Mouse (Mus musculus) heart, postnatal 0 days (tissue): ENCODE results near the gene Samd13. TPM values are rescaled to one million over a fixed set of nuclear protein-coding genes. Genes with fewer than 3 reads are reported as not detected.

Source experiments
- ATAC-seq: fragments of 200-750 bp; cut with Nextera tagmentation; 2 replicates; pipeline ENCODE4 v1.8.0; 2017; ENCODE audit warnings: low read depth, moderate number of reproducible peaks, moderate library complexity; ENCODE audit not compliant: insufficient read depth
- DNase-seq: peaks from one replicate; pipeline ENCODE4 v3.0.0-alpha.2; 2016; ENCODE audit warnings: low spot score
- H3K27ac ChIP-seq: fragments of 300-500 bp; sonication (generic); 2 replicates; pipeline ENCODE4 v1.5.1; 2014; ENCODE audit warnings: low read depth, mild to moderate bottlenecking
- H3K27me3 ChIP-seq: fragments of 300-500 bp; sonication (generic); 2 replicates; pipeline ENCODE4 v1.6.1; 2014; ENCODE audit warnings: low read length, mixed read lengths; ENCODE audit not compliant: control insufficient read depth, insufficient read depth
- H3K36me3 ChIP-seq: fragments of 300-500 bp; sonication (generic); replicated peaks from 2 replicates; pipeline ENCODE4 v1.6.1; 2014; ENCODE audit warnings: low read length, mixed read lengths; ENCODE audit not compliant: control insufficient read depth, insufficient read depth
- H3K4me1 ChIP-seq: fragments of 300-500 bp; sonication (generic); 2 replicates; pipeline ENCODE4 v1.6.1; 2014; ENCODE audit warnings: antibody characterized with exemption; ENCODE audit not compliant: control insufficient read depth, insufficient read depth
- H3K4me2 ChIP-seq: fragments of 300-500 bp; sonication (generic); 2 replicates; pipeline ENCODE4 v1.6.1; 2014; ENCODE audit warnings: low read depth, mild to moderate bottlenecking, low read length, moderate library complexity
- H3K4me3 ChIP-seq: fragments of 300-500 bp; sonication (generic); 2 replicates; pipeline ENCODE4 v1.5.1; 2014; ENCODE audit warnings: low read depth, low read length
- H3K9ac ChIP-seq: fragments of 300-500 bp; sonication (generic); replicated peaks from 2 replicates; pipeline ENCODE4 v1.6.1; 2014; ENCODE audit warnings: low read depth, low read length, mixed read lengths
- H3K9me3 ChIP-seq: fragments of 300-500 bp; sonication (generic); replicated peaks from 2 replicates; pipeline ENCODE4 v1.6.1; 2016; ENCODE audit warnings: low read length; ENCODE audit not compliant: control insufficient read depth
- CTCF ChIP-seq: IDR thresholded peaks from 2 replicates; pipeline ENCODE4 v1.5.1; 2016; ENCODE audit warnings: antibody characterized with exemption, control low read depth, low read depth
- EP300 ChIP-seq: IDR thresholded peaks from 2 replicates; pipeline ENCODE4 v1.6.1; 2016; ENCODE audit warnings: antibody characterized with exemption, low read depth
- WGBS: fragments of 180-500 bp; shearing (Covaris S2); extraction: QIAGEN DNeasy Blood & Tissue Kit; methylation state at CpG from one replicate; pipeline ENCODE4 v1.1.7; 2014; 5-methylcytosine and 5-hydroxymethylcytosine counted together
- polyA plus RNA-seq: library from polyadenylated mRNA; unstranded; fragments of >200 nt; fragmentation: Nextera tagmentation; extraction: Ambion mirVana; gene quantifications from 2 replicates; pipeline ENCODE4 v1.2.1, GENCODE M21; 2015
- total RNA-seq: library from RNA; depleted of rRNA; stranded (reverse); fragments of >200 nt; gene quantifications from 2 replicates; pipeline ENCODE4 v1.2.3, GENCODE M21; 2014; ENCODE audit warnings: low replicate concordance

The Samd13 gene
- total and polyA plus RNA-seq, 2 experiments from 2014 or later: 0.42 to 1.8 TPM

DNA sequence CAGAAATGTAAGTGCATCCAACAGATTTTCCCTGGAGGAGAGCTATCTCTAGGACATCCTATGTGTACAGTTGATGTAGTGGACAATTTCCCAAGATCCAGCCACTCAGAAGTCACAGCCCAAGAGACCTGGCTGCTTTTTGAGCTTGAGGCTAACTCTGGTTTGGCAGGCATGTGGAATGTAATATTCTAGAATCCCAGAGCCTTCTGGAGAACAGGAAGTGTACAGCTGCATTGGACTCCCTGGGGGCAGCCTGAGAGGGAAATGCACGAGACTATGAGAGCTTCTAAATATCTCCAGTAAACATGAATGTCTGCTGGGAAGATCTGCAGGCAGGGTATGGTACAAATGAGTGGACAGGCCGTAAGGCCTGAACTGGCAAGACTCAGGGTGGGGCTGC is 14.3 kb downstream of the Samd13 start:
- DNase-seq: peak; percentile 32
- no peaks in the 10 kb centered on the region for H3K9me3 ChIP-seq
- H3K9ac ChIP-seq: no peak overlapping the region
- WGBS: 29% methylated on average over 2 of the region's 2 CpGs
- TF ChIP-seq EP300 (no peak), CTCF (no peak)
- H3K4me1 ChIP-seq: no peaks in the 10 kb centered on the region
- no peaks in the 10 kb centered on the region for H3K27me3 ChIP-seq
- H3K36me3 ChIP-seq: no peaks in the 10 kb centered on the region
- H3K4me3 ChIP-seq: no peak overlapping the region
- no peak overlapping the region for H3K4me2 ChIP-seq
- ATAC-seq: peak; percentile 55; the same call in 1 of the 2 replicates
- no peak overlapping the region for H3K27ac ChIP-seq

- DNase-seq (no peak), ATAC-seq (no peak)
- H3K9ac ChIP-seq: no peak overlapping the region
- H3K4me2 ChIP-seq: no peak overlapping the region
- H3K36me3 ChIP-seq: no peaks in the 10 kb centered on the region
- TF ChIP-seq EP300 (no peak), CTCF (no peak)
- no peaks in the 10 kb centered on the region for H3K9me3 ChIP-seq
- peaks cover 16% of the 10 kb centered on the region for H3K4me1 ChIP-seq
- 72% methylated on average over 7 of the region's 7 CpGs for WGBS
- H3K4me3 ChIP-seq: no peak overlapping the region
- no peaks in the 10 kb centered on the region for H3K27me3 ChIP-seq
- peak overlapping the region; percentile 47 for H3K27ac ChIP-seq
Measured at GRCm38 (mm10) chr3:146661907-146662306, 23.5 kb downstream of the Samd13 start.

GRCm38 (mm10) chr3:146661001-146661400 is 24.4 kb downstream of the Samd13 start:
- no peaks in the 10 kb centered on the region for H3K9me3 ChIP-seq
- H3K27me3 ChIP-seq: no peaks in the 10 kb centered on the region
- ATAC-seq: no peak
- WGBS: 23% methylated on average over 6 of the region's 6 CpGs
- H3K4me2 ChIP-seq: no peak overlapping the region
- DNase-seq: peak; percentile 34
- H3K4me3 ChIP-seq: no peak overlapping the region
- H3K4me1 ChIP-seq: peaks cover 16% of the 10 kb centered on the region
- no peak for TF ChIP-seq CTCF
- no peak for TF ChIP-seq EP300
- H3K9ac ChIP-seq: no peak overlapping the region
- H3K36me3 ChIP-seq: no peaks in the 10 kb centered on the region
- peak overlapping the region; percentile 47; the same call in 1 of the 2 replicates for H3K27ac ChIP-seq

DNA sequence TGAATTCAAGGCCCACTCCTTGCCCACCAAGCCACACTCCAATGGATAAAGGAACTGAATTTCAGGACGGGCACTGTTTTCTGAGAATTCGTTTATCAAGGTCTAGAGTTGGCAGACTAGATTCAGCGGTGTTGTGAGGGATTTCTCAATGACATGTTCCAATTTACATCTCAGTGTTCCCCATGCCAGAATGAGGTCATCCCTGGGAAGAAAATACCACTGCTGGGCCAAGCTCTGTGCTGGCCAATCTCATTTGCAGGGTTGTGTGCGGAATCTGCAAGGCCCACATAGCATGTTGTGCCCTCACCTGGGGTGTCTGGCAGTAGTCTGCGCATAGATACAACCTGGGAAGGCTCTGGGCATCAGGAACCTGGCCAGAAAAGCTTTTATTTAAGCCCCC is 26.1 kb downstream of the Samd13 start:
- WGBS: 79% methylated on average over 5 of the region's 5 CpGs
- DNase-seq (no peak), ATAC-seq (no peak)
- Histone ChIP-seq H3K4me1 (peaks cover 16% of the 10 kb centered on the region), H3K27me3 (no peaks in the 10 kb centered on the region), H3K9me3 (no peaks in the 10 kb centered on the region), H3K4me2 (no peak overlapping the region), H3K27ac (no peak overlapping the region), H3K36me3 (no peaks in the 10 kb centered on the region), H3K9ac (no peak overlapping the region), H3K4me3 (no peak overlapping the region)
- TF ChIP-seq EP300 (no peak), CTCF (no peak)

GRCm38 (mm10) chr3:146658061-146658639 is 27.2 kb downstream of the Samd13 start:
- no peak for TF ChIP-seq EP300
- no peak for TF ChIP-seq CTCF
- H3K36me3 ChIP-seq: no peaks in the 10 kb centered on the region
- no peak overlapping the region for H3K27ac ChIP-seq
- no peaks in the 10 kb centered on the region for H3K27me3 ChIP-seq
- ATAC-seq (no peak), DNase-seq (no peak)
- peaks cover 16% of the 10 kb centered on the region for H3K4me1 ChIP-seq
- 90% methylated on average over 1 of the region's 1 CpGs for WGBS
- H3K4me3 ChIP-seq: no peak overlapping the region
- H3K9ac ChIP-seq: no peak overlapping the region
- H3K4me2 ChIP-seq: no peak overlapping the region
- H3K9me3 ChIP-seq: no peaks in the 10 kb centered on the region

- TF ChIP-seq EP300: peak; percentile 95
- TF ChIP-seq CTCF: no peak
- peak; percentile 70 for ATAC-seq
- peak; percentile 41 for DNase-seq
- Histone ChIP-seq H3K4me2 (no peak overlapping the region), H3K36me3 (no peaks in the 10 kb centered on the region), H3K4me3 (no peak overlapping the region), H3K9ac (no peak overlapping the region), H3K27ac (0 out of 2 replicates have a peak overlapping the region, but pooled peaks have one; percentile 25), H3K27me3 (no peaks in the 10 kb centered on the region), H3K9me3 (no peaks in the 10 kb centered on the region), H3K4me1 (peaks cover 16% of the 10 kb centered on the region)
- WGBS: 66% methylated on average over 5 of the region's 5 CpGs
Measured at GRCm38 (mm10) chr3:146657433-146657832, 28.0 kb downstream of the Samd13 start.
